Mouse (Mus musculus) testis, adult 2 months (tissue): ENCODE measurements at regions not wholly inside any gene's neighbourhood (a gene's known extent, or its start where the extent isn't known, plus 50 kb on each side); places are given as distances from the start of the nearest gene placed in this dataset.

ENCODE experiments used
- H3K27ac ChIP-seq: fragments of 200-500 bp; 2 replicates; pipeline ENCODE4 v1.5.1; 2012; ENCODE audit warnings: low read depth, low read length; ENCODE audit not compliant: control insufficient read depth, insufficient read depth
- H3K27me3 ChIP-seq: fragments of 200-500 bp; 2 replicates; pipeline ENCODE4 v1.6.1; 2012; ENCODE audit warnings: mild to moderate bottlenecking, low read length, moderate library complexity; ENCODE audit not compliant: control insufficient read depth, insufficient read depth
- H3K36me3 ChIP-seq: fragments of 200-500 bp; 2 replicates; pipeline ENCODE4 v1.6.1; 2012; ENCODE audit warnings: mild to moderate bottlenecking, low read length; ENCODE audit not compliant: control insufficient read depth, insufficient read depth
- H3K4me1 ChIP-seq: fragments of 200-500 bp; 2 replicates; pipeline ENCODE4 v1.6.1; 2012; ENCODE audit warnings: low read length; ENCODE audit not compliant: control insufficient read depth, insufficient read depth
- H3K4me3 ChIP-seq: fragments of 200-500 bp; 2 replicates; pipeline ENCODE4 v1.5.1; 2012; ENCODE audit warnings: low read depth, mild to moderate bottlenecking, low read length, moderate library complexity, mixed read lengths; ENCODE audit not compliant: control insufficient read depth
- CTCF ChIP-seq: fragments of 200-500 bp; IDR thresholded peaks from 2 replicates; pipeline ENCODE4 v1.5.1; 2012; ENCODE audit warnings: low read depth, mild to moderate bottlenecking, inconsistent platforms, low read length, moderate library complexity; ENCODE audit not compliant: control insufficient read depth, insufficient read depth, insufficient replicate concordance
- POLR2A ChIP-seq: fragments of 200-500 bp; IDR thresholded peaks from 2 replicates; pipeline ENCODE4 v1.6.1; 2012; ENCODE audit warnings: low read depth, mild to moderate bottlenecking, inconsistent platforms, low read length, moderate library complexity; ENCODE audit not compliant: control insufficient read depth

DNA sequence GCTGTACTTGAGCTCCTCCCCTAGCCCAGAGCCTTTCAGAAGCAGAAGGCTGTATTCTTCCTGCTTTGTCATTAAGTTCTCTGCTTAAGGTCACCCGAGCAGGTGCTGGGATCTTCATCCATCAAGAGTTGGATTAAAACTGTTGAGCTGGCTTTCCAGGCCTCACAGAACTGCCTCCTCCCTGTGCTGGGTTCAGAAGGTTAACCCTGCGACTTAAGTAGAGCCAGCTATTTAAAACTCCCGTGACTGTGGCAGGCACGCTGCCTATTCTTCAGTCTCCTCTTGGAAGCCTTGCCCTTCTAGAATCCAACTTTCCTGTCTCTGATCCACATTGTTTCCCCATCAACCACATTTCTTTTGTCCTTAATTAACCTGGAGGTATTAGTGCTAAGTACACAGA is 273.1 kb downstream of the Mex3b start:
- Histone ChIP-seq H3K4me1 (no peaks in the 10 kb centered on the region), H3K4me3 (no peak overlapping the region), H3K27ac (no peak overlapping the region), H3K36me3 (no peaks in the 10 kb centered on the region), H3K27me3 (no peaks in the 10 kb centered on the region)
- TF ChIP-seq CTCF (no peak), POLR2A (no peak)

DNA sequence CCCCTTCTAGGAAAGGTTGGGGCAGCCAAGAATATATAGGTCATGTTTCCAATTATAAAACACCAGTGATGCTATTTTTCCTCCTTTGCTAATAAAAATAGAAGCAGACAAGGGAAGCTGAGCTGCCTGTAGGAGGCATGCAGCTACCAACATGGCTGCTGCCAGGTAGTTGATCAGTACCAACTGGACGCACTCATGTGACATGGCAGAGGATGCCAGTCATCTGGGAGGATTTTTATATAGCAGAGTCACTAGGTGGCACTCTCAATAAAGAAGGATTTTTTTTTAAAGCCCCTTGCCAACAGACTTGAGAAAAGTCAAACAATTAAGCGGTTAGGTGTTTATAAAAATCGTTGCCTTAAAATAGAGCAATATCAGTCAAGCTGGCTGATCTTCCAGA is 273.5 kb downstream of the Mex3b start:
- no peaks in the 10 kb centered on the region for H3K36me3 ChIP-seq
- H3K4me1 ChIP-seq: no peaks in the 10 kb centered on the region
- TF ChIP-seq POLR2A: no peak
- TF ChIP-seq CTCF: no peak
- H3K27ac ChIP-seq: no peak overlapping the region
- H3K4me3 ChIP-seq: no peak overlapping the region
- no peaks in the 10 kb centered on the region for H3K27me3 ChIP-seq

DNA sequence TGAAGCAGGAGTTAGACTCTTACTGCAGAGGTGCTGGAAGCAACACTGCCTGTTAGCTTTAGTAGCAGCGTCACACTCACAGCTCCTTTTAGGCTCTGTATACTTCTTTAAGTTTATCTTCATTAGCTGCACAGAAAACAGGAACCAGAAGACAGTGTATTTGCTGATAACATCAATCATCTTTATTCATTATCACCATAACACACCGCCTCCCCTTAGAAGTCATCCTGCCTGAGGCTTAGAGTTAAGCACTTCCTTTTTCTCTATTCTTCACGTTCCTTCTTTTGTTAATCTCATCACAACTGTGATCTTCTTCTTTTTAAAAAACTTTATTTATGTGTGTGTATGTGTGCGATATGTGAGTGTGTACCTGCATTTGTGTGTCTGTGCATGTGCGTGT is 276.9 kb downstream of the Mex3b start:
- Histone ChIP-seq H3K4me3 (no peak overlapping the region), H3K4me1 (no peaks in the 10 kb centered on the region), H3K27me3 (no peaks in the 10 kb centered on the region), H3K36me3 (no peaks in the 10 kb centered on the region), H3K27ac (no peak overlapping the region)
- TF ChIP-seq CTCF (no peak), POLR2A (no peak)

DNA sequence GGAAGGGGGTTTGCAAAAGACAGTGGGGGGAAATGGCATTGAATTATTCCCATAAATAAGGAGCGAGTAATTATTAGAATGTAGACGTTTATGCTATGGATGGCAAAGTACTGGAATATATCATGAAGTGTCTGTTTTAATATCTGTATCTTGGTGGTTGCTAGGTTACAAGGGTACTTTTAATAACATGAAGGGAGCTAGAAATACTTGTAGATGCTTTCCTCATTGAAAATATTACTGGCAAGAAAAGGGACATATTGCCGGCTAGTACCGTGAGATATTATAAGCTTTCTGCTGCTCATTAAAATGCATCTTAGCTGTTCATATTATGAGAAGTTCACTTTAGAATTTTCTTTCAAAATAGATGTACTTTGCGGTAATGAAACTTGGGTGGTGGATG is 278.4 kb downstream of the Mex3b start:
- Histone ChIP-seq H3K27me3 (no peaks in the 10 kb centered on the region), H3K4me3 (no peak overlapping the region), H3K36me3 (no peaks in the 10 kb centered on the region), H3K4me1 (no peaks in the 10 kb centered on the region), H3K27ac (no peak overlapping the region)
- TF ChIP-seq CTCF (no peak), POLR2A (no peak)

DNA sequence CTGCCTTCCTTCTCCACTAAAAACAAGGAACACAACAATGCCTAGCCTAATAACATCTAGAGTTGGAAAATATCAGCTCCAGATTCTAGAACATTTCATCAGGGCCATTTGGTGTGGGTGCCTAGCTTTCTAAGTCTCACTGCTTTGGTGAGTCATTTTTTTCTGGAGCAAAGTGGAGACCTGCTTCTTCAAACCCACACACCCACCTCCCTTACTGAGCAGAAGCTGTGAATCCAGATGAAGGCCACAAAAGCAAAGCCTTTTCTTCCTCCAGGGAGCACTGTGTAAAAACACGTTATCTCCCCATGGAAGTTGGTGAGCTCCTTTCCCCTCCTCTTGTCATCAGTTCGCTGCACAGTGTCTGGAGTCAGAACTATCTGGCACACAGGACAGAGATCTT is 294.1 kb downstream of the Mex3b start:
- H3K27me3 ChIP-seq: no peaks in the 10 kb centered on the region

DNA sequence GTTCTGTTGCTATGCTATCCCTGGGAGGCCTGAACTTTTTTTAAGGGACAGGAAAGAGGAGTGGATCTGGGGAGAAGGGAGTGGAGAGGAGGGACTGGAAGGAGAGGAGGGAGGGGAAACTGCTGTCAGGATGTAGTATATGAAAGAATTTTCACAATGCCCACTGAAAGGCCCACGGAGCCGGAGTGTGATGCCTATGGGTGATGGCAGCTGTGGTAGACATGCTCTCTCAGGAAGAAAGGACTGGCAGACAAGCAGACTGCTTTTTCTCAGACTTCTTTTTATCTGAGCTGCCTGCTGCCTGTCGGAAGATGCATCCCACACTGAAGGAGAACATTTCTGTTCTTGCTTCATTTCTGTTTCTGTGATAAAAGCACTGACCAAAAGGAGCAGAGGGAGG is 295.7 kb downstream of the Mex3b start:
- H3K27ac ChIP-seq: no peak overlapping the region
- no peak for TF ChIP-seq CTCF
- TF ChIP-seq POLR2A: no peak
- H3K27me3 ChIP-seq: no peaks in the 10 kb centered on the region
- no peak overlapping the region for H3K4me3 ChIP-seq
- H3K36me3 ChIP-seq: no peaks in the 10 kb centered on the region
- no peaks in the 10 kb centered on the region for H3K4me1 ChIP-seq

More for the DNA sequence above, 294.1 kb downstream of the Mex3b start:
- TF ChIP-seq POLR2A (no peak), CTCF (no peak)
- Histone ChIP-seq H3K36me3 (no peaks in the 10 kb centered on the region), H3K4me3 (no peak overlapping the region), H3K4me1 (no peaks in the 10 kb centered on the region), H3K27ac (no peak overlapping the region)

DNA sequence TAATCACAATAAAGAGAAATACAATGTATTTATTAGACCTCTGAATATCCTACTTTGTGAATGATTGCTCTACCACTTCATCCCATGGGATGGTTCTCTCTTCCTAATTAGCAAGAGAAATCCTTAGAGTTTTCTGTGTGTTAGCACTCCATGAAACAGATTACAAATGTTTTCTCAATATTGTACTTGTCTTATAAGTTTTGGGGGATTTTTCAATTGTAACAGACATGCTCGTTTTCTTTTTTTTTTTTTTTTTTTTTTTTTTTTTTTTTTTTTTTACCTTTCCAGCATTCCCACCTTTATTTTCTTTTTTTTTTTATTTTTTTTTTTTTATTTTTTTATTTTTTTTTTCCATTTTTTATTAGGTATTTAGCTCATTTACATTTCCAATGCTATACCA is 312.3 kb downstream of the Mex3b start:
- no peak for TF ChIP-seq POLR2A
- no peak for TF ChIP-seq CTCF
- no peak overlapping the region for H3K27ac ChIP-seq
- no peak overlapping the region for H3K4me3 ChIP-seq
- H3K36me3 ChIP-seq: no peaks in the 10 kb centered on the region
- no peaks in the 10 kb centered on the region for H3K4me1 ChIP-seq
- H3K27me3 ChIP-seq: no peaks in the 10 kb centered on the region

DNA sequence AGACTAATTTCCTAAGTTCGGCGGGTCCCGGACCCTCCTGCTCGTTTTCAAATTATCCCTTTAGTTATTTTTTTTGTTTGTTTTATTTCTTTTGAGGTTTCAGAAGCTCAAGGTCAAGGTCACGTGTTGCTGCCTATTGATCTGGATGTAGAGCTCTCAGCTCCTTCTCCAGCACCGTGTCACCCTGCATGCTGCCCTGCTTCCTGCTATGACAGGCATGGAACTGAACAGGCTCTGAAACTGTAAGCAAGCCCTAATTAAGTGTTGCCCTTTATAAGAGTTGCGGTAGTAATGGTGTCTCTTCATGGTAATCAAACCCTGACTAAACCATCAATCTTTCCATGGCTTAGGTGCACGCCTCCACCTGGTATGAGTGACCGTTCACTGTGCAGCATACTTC is 319.2 kb downstream of the Mex3b start:
- Histone ChIP-seq H3K36me3 (no peaks in the 10 kb centered on the region), H3K27me3 (no peaks in the 10 kb centered on the region), H3K4me1 (no peaks in the 10 kb centered on the region), H3K4me3 (no peak overlapping the region), H3K27ac (no peak overlapping the region)
- no peak for TF ChIP-seq POLR2A
- TF ChIP-seq CTCF: no peak
